Mouse (Mus musculus) stomach, embryonic 14.5 days (tissue): ENCODE measurements around the gene Etnk1. TPM values are rescaled to one million over a fixed set of nuclear protein-coding genes. Genes with fewer than 3 reads are reported as not detected.
A peak's percentile ranks its signal among the peaks of the same experiment; 100 is the strongest.
"Not testable (repeated sequence)": the region's sequence is repeated elsewhere in the genome, so short reads cannot be mapped to it uniquely, and the experiment has no call there.

ENCODE experiments used
- ATAC-seq: fragments of 200-750 bp; cut with Nextera tagmentation; 2 replicates; pipeline ENCODE4 v1.8.0; 2017; ENCODE audit warnings: low read depth, moderate TSS enrichment; ENCODE audit not compliant: insufficient number of reproducible peaks, insufficient read depth, low FRiP score
- H3K27ac ChIP-seq: fragments of 300-500 bp; sonication (generic); 2 replicates; pipeline ENCODE4 v1.5.1; 2014; ENCODE audit warnings: mild to moderate bottlenecking, low read length, moderate library complexity, mixed read lengths
- H3K27me3 ChIP-seq: fragments of 300-500 bp; sonication (generic); 2 replicates; pipeline ENCODE4 v1.6.1; 2014; ENCODE audit warnings: low read length, control low read depth, mixed read lengths; ENCODE audit not compliant: control insufficient read depth, insufficient read depth
- H3K36me3 ChIP-seq: fragments of 300-500 bp; sonication (generic); 2 replicates; pipeline ENCODE4 v1.6.1; 2014; ENCODE audit warnings: mild to moderate bottlenecking, control low read depth, low read length, moderate library complexity, mixed read lengths; ENCODE audit not compliant: control insufficient read depth, insufficient read depth
- H3K4me1 ChIP-seq: fragments of 300-500 bp; sonication (generic); 2 replicates; pipeline ENCODE4 v1.6.1; 2014; ENCODE audit warnings: low read length, control low read depth, mixed read lengths; ENCODE audit not compliant: control insufficient read depth, insufficient read depth
- H3K4me2 ChIP-seq: fragments of 300-500 bp; sonication (generic); replicated peaks from 2 replicates; pipeline ENCODE4 v1.6.1; 2014; ENCODE audit warnings: low read depth, low read length, control low read depth
- H3K4me3 ChIP-seq: fragments of 300-500 bp; sonication (generic); 2 replicates; pipeline ENCODE4 v1.5.1; 2014; ENCODE audit warnings: low read depth, low read length, control low read depth
- H3K9ac ChIP-seq: fragments of 300-500 bp; sonication (generic); replicated peaks from 2 replicates; pipeline ENCODE4 v1.6.1; 2014; ENCODE audit warnings: low read depth, mild to moderate bottlenecking, control low read depth, low read length, moderate library complexity, mixed read lengths
- H3K9me3 ChIP-seq: fragments of 300-500 bp; sonication (generic); 2 replicates; pipeline ENCODE4 v1.6.1; 2016; ENCODE audit warnings: low read depth, low read length, control low read depth; ENCODE audit not compliant: control insufficient read depth
- WGBS: fragments of 180-500 bp; shearing (Covaris S2); extraction: QIAGEN DNeasy Blood & Tissue Kit; methylation state at CpG from one replicate; pipeline ENCODE4 v1.1.7; 2014; 5-methylcytosine and 5-hydroxymethylcytosine counted together
- polyA plus RNA-seq: library from polyadenylated mRNA; unstranded; fragments of >200 nt; fragmentation: Nextera tagmentation; extraction: Ambion mirVana; gene quantifications from 2 replicates; pipeline ENCODE4 v1.2.1, GENCODE M21; 2014

Gene Etnk1
- polyA plus RNA-seq, 1 experiment from 2014 or later: 24.2 TPM

DNA sequence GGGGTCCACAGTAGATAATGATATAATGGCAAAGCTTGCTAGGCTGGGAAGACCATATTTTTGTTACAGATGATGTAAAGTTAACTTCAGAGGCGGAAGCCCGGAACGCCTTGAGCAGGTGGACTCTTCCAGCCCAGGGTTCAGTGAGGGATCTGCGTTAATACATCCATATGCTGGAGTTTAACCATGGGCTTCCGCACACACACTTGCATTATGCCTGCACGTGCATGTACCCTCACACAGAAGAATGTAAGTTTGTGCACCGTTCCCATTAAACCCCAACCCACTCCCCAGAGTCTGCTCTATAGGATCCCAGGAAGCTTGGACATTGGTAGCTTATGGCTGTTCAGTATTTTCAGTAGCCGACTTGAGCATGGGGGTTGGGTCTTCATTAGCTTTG is 4.0 kb downstream of the Etnk1 start:
- H3K4me2 ChIP-seq: no peak overlapping the region
- H3K9ac ChIP-seq: no peak overlapping the region
- WGBS: 95% methylated on average over 8 of the region's 8 CpGs
- H3K36me3 ChIP-seq: peaks cover 6% of the 10 kb centered on the region; the same call in 1 of the 2 replicates
- ATAC-seq: no peak
- H3K27me3 ChIP-seq: no peaks in the 10 kb centered on the region
- no peaks in the 10 kb centered on the region for H3K9me3 ChIP-seq
- peaks cover 16% of the 10 kb centered on the region; the same call in 1 of the 2 replicates for H3K4me1 ChIP-seq
- H3K27ac ChIP-seq: no peak overlapping the region
- no peak overlapping the region for H3K4me3 ChIP-seq

- Histone ChIP-seq H3K27me3 (no peaks in the 10 kb centered on the region), H3K27ac (no peak overlapping the region), H3K9ac (no peak overlapping the region), H3K36me3 (peaks cover 6% of the 10 kb centered on the region; the same call in 1 of the 2 replicates), H3K4me1 (peaks cover 16% of the 10 kb centered on the region; the same call in 1 of the 2 replicates), H3K9me3 (no peaks in the 10 kb centered on the region), H3K4me2 (no peak overlapping the region), H3K4me3 (no peak overlapping the region)
- no peak for ATAC-seq
- WGBS: 74% methylated on average over 11 of the region's 11 CpGs
These were observed 4.9 kb downstream of the Etnk1 start for GRCm38 (mm10) chr6:143171781-143172465.

DNA sequence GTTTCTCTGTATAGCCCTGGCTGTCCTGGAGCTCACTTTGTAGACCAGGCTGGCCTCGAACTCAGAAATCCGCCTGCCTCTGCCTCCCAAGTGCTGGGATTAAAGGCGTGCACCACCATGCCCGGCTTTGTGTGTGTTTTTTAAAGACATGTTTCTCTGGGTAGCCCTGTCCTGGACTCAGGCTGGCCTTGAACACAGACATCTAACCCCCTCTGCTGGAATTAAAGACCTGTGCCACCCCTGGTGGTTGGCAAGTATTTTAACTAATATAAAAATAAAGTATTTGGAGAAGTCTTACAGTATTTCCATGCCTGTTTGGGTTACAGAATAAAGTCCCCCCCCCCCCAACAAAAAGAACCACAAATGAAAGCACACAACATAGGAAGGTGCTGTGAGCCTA is 5.7 kb downstream of the Etnk1 start:
- not testable (repeated sequence) for H3K9me3 ChIP-seq, H3K4me3 ChIP-seq, H3K4me2 ChIP-seq, ATAC-seq, H3K9ac ChIP-seq, H3K27me3 ChIP-seq, H3K27ac ChIP-seq, H3K36me3 ChIP-seq
- 90% methylated on average over 4 of the region's 4 CpGs for WGBS
- H3K4me1 ChIP-seq: peaks cover 16% of the 10 kb centered on the region; the same call in 1 of the 2 replicates

- peaks cover 10% of the 10 kb centered on the region; the same call in 1 of the 2 replicates for H3K4me1 ChIP-seq
- H3K4me2 ChIP-seq: no peak overlapping the region
- 89% methylated on average over 4 of the region's 4 CpGs for WGBS
- H3K9me3 ChIP-seq: no peaks in the 10 kb centered on the region
- H3K36me3 ChIP-seq: peaks cover 9% of the 10 kb centered on the region; the same call in 1 of the 2 replicates
- H3K27me3 ChIP-seq: no peaks in the 10 kb centered on the region
- H3K9ac ChIP-seq: no peak overlapping the region
- H3K27ac ChIP-seq: no peak overlapping the region
- ATAC-seq: no peak
- no peak overlapping the region for H3K4me3 ChIP-seq
These were observed 7.2 kb downstream of the Etnk1 start for GRCm38 (mm10) chr6:143174226-143174625.

GRCm38 (mm10) chr6:143174906-143175656 is 8.1 kb downstream of the Etnk1 start:
- H3K27ac ChIP-seq: no peak overlapping the region
- H3K9me3 ChIP-seq: no peaks in the 10 kb centered on the region
- peaks cover 5% of the 10 kb centered on the region; the same call in 1 of the 2 replicates for H3K4me1 ChIP-seq
- H3K4me2 ChIP-seq: no peak overlapping the region
- H3K9ac ChIP-seq: no peak overlapping the region
- ATAC-seq: peak; percentile 47; the same call in 1 of the 2 replicates
- 32% methylated on average over 3 of the region's 3 CpGs for WGBS
- no peaks in the 10 kb centered on the region for H3K27me3 ChIP-seq
- H3K4me3 ChIP-seq: no peak overlapping the region
- peaks cover 9% of the 10 kb centered on the region; the same call in 1 of the 2 replicates for H3K36me3 ChIP-seq

DNA sequence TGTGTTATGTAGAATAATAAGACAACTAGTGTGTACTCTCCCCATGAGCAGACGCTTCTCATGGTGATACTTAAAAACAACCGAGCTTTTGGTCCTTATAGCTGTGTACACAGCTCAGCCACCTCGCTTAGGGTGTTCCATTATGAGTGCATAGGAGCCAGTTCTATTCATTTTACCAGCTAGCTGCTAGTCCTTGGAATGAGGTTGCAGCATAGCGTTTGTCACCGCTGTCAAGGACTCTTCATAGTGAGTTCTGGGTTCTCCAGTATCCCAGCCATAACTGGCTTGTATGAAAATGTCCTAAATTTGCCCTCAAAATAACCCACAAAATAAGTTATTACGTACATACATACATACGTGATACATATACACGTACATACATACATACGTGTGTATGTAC is 9.1 kb downstream of the Etnk1 start:
- 93% methylated on average over 9 of the region's 9 CpGs for WGBS
- H3K4me1 ChIP-seq: peaks cover 5% of the 10 kb centered on the region; the same call in 1 of the 2 replicates
- ATAC-seq: no peak
- H3K36me3 ChIP-seq: peaks cover 14% of the 10 kb centered on the region; the same call in 1 of the 2 replicates
- H3K27ac ChIP-seq: no peak overlapping the region
- H3K9me3 ChIP-seq: no peaks in the 10 kb centered on the region
- H3K27me3 ChIP-seq: no peaks in the 10 kb centered on the region
- no peak overlapping the region for H3K4me2 ChIP-seq
- H3K4me3 ChIP-seq: no peak overlapping the region
- H3K9ac ChIP-seq: no peak overlapping the region

- Histone ChIP-seq H3K4me3 (no peak overlapping the region), H3K4me2 (no peak overlapping the region), H3K4me1 (peaks cover 5% of the 10 kb centered on the region; the same call in 1 of the 2 replicates), H3K9me3 (no peaks in the 10 kb centered on the region), H3K27me3 (no peaks in the 10 kb centered on the region), H3K36me3 (peaks cover 14% of the 10 kb centered on the region; the same call in 1 of the 2 replicates), H3K27ac (no peak overlapping the region), H3K9ac (no peak overlapping the region)
- ATAC-seq: no peak
- 84% methylated on average over 9 of the region's 9 CpGs for WGBS
These were observed 9.6 kb downstream of the Etnk1 start for GRCm38 (mm10) chr6:143176591-143176990.

DNA sequence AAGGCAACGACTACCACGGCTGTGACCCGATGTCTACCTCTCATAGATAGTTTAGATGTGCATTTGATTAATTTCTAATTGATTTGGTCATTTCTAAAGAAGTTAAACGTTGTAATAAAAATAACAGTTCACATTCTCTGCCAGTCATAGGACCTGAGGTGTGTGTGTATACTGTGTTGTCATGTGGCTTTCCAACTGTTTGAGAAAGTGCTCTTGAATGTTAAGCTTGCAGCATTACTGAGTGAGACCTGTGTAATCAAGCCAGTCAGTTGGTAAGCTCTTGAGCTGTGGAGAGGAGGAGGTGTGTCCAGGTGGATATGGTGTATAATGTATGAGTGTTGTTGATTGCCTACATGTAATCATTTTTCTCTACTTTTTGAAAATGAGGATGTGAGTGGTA is 12.2 kb downstream of the Etnk1 start:
- Histone ChIP-seq H3K27me3 (no peaks in the 10 kb centered on the region), H3K27ac (no peak overlapping the region), H3K4me1 (peaks cover 5% of the 10 kb centered on the region; the same call in 1 of the 2 replicates), H3K9me3 (no peaks in the 10 kb centered on the region), H3K4me3 (no peak overlapping the region), H3K36me3 (peaks cover 8% of the 10 kb centered on the region; the same call in 1 of the 2 replicates), H3K9ac (no peak overlapping the region), H3K4me2 (no peak overlapping the region)
- no peak for ATAC-seq
- WGBS: 53% methylated on average over 4 of the region's 4 CpGs
